Mouse (Mus musculus) CH12.LX (cell line): ENCODE measurements around the gene Mapk9.

Source experiments
- CHD2 ChIP-seq: IDR thresholded peaks from 2 replicates; pipeline ENCODE4 v1.6.1; 2011; ENCODE audit warnings: low read length, improper control_type of control experiment
- CTCF ChIP-seq, 2 experiments: IDR thresholded peaks in 1 of 2; conservative IDR thresholded peaks in 1 of 2; 2 replicates each; pipeline ENCODE4 v1.5.1; 2011 to 2012; ENCODE audit warnings: low read depth in 2 of 2, low read length in 2 of 2, improper control_type of control experiment in 1 of 2, inconsistent platforms in 1 of 2, mild to moderate bottlenecking in 1 of 2, moderate library complexity in 1 of 2
- E2F4 ChIP-seq: IDR thresholded peaks from 2 replicates; pipeline ENCODE4 v1.6.1; 2011; ENCODE audit warnings: low read depth, low read length, improper control_type of control experiment; ENCODE audit not compliant: insufficient replicate concordance
- ELF1 ChIP-seq: IDR thresholded peaks from 2 replicates; pipeline ENCODE4 v1.6.1; 2014; ENCODE audit warnings: low read depth, mild to moderate bottlenecking, inconsistent platforms, low read length, improper control_type of control experiment
- GABPA ChIP-seq: IDR thresholded peaks from 2 replicates; pipeline ENCODE4 v1.6.1; 2012; ENCODE audit warnings: low read depth, low read length, improper control_type of control experiment, inconsistent platforms; ENCODE audit not compliant: insufficient replicate concordance
- MAX ChIP-seq: IDR thresholded peaks from 2 replicates; pipeline ENCODE4 v1.6.1; 2011; ENCODE audit warnings: low read length, improper control_type of control experiment
- MYC ChIP-seq: IDR thresholded peaks from 2 replicates; pipeline ENCODE4 v1.6.1; 2011; ENCODE audit warnings: low read depth, mild to moderate bottlenecking, improper control_type of control experiment, low read length
- POLR2A ChIP-seq: IDR thresholded peaks from 2 replicates; pipeline ENCODE4 v1.6.1; 2011; ENCODE audit warnings: low read depth, mild to moderate bottlenecking, improper control_type of control experiment, low read length
- USF1 ChIP-seq: IDR thresholded peaks from 2 replicates; pipeline ENCODE4 v1.6.1; 2014; ENCODE audit warnings: low read depth, mild to moderate bottlenecking, inconsistent platforms, low read length, improper control_type of control experiment

GRCm38 (mm10) chr11:49811099-49811541 lies 35.4 kb upstream of the Mapk9 start:
- no peak for TF ChIP-seq CTCF (conservative IDR thresholded peaks at IDR 0.05 in 1 of 2, IDR thresholded peaks at IDR 0.05 in 1 of 2; ENCODE audit: low read depth in 2 of 2, low read length in 2 of 2)
- TF ChIP-seq POLR2A, result no peak
- no peak for TF ChIP-seq MYC
- TF ChIP-seq USF1, result no peak
- no peak for TF ChIP-seq GABPA
- no peak for TF ChIP-seq ELF1
- TF ChIP-seq MAX, result no peak
- no peak for TF ChIP-seq CHD2
- no peak for TF ChIP-seq E2F4
